Comparison of ENCODE assay signal across 10 mouse cellular contexts in the genomic region with DNA sequence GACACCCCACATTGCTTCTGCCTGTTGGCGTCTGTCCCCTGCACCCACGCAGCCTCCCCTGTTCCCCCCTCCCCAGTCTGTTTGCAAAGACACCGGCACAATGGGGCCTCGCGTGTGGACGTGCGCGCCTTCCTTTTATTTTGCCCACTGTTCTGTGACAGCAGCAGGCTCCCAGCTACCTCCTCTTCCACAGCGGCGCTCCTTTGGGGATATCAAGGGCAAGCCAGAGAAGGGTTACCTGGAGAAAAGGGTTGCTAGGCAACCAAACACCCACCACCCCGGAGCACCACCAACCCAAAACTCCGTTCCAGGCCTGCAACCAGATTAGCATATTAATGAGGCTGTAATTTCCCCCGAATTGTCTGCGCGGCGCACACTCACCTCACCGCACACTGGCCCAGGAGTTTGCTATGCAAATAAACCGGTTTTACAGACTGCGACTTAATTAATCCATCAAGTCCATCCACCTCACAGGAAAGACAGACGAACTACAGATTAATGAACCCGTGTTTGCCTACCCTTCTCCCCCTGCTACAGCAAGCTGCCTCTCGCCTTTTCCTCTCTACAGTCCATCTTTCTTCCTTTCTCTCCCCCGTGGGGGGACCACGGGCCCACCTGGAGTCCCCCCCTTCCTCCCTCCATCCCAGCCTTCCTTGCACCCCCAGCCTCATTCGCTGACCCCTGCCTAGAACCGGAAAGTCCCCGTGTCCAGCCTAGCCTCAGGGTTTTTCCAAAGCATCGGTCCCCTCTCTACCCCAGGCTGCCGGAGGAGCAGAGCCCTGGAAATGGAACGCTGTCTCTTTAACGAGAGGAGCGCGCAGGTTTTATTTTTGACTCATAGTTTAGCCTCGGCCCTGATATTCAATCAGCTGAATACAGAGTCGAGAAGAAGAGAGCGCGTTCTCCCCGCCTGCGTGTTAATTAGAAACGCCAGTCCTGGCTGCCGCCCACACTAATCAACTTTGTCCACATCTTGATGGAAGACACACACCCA. TPM values are rescaled to one million over a fixed set of nuclear protein-coding genes. Genes with fewer than 3 reads are reported as not detected.
A peak's percentile ranks its signal among the peaks of the same experiment; 100 is the strongest.
DNase-seq lines count a peak whose midpoint lies in the region; ATAC-seq lines count a peak whose summit lies in the region.
"Had no signal": no experiment of that assay in that cellular context is flagged by ENCODE, and none has a peak within 500 bp of the region (broad histone marks: within the 10 kb centered on the region; RNA-seq: fewer than 3 reads in every experiment).

No protein-coding gene starts in this region.

- H3K4me3 ChIP-seq in hindbrain, embryonic 12.5 days: peak overlapping the region; percentile 29
- H3K4me3 ChIP-seq in midbrain, embryonic 11.5 days (ENCODE audit: low read depth, low read length): peak overlapping the region; percentile 19; the same call in 1 of the 2 replicates

- no peaks in the 10 kb centered on the region for H3K36me3 ChIP-seq in hindbrain, embryonic 12.5 days
- no peaks in the 10 kb centered on the region for H3K36me3 ChIP-seq in midbrain, embryonic 11.5 days (ENCODE audit: control insufficient read depth, insufficient read depth, low read length)

- DNase-seq in adrenal gland, postnatal 14 days: peak; percentile 6
- no peak for DNase-seq in adrenal gland, postnatal 4 days (ENCODE audit: low spot score in 2 of 2)
- peak; percentile 50 for DNase-seq in ZHBTc4 (ENCODE audit: low read depth, low spot score)
- peak; percentile 93 for DNase-seq in midbrain, embryonic 11.5 days (ENCODE audit: low spot score, missing footprints)
- no peak for DNase-seq in thymus, postnatal 25 days
- DNase-seq in kidney, postnatal 36 days: no peak
- no peak for DNase-seq in thymus, postnatal 0 days (ENCODE audit: low spot score)

- peaks cover 20% of the 10 kb centered on the region for H3K4me1 ChIP-seq in hindbrain, embryonic 12.5 days
- H3K4me1 ChIP-seq in midbrain, embryonic 11.5 days (ENCODE audit: control insufficient read depth, insufficient read depth, low read length): peaks cover 12% of the 10 kb centered on the region

- ATAC-seq in hindbrain, embryonic 12.5 days (ENCODE audit: low FRiP score): peak; percentile 76
- peak; percentile 78 for ATAC-seq in midbrain, embryonic 11.5 days (ENCODE audit: low FRiP score)

- peak overlapping the region; percentile 94 for H3K27ac ChIP-seq in hindbrain, embryonic 12.5 days
- peak overlapping the region; percentile 53; the same call in 1 of the 2 replicates for H3K27ac ChIP-seq in midbrain, embryonic 11.5 days (ENCODE audit: low read depth, low read length)

- H3K27me3 ChIP-seq in hindbrain, embryonic 12.5 days: peaks cover 62% of the 10 kb centered on the region
- H3K27me3 ChIP-seq in midbrain, embryonic 11.5 days (ENCODE audit: control insufficient read depth, insufficient read depth, low read length): peaks cover 29% of the 10 kb centered on the region

- peak overlapping the region; percentile 53 for H3K4me2 ChIP-seq in hindbrain, embryonic 12.5 days (replicated peaks)
- peak overlapping the region; percentile 43 for H3K4me2 ChIP-seq in midbrain, embryonic 11.5 days

- WGBS in hindbrain, embryonic 12.5 days: 1% methylated on average over 41 of the region's 41 CpGs
- WGBS in midbrain, embryonic 11.5 days: 1% methylated on average over 41 of the region's 41 CpGs

- H3K9me3 ChIP-seq in hindbrain, embryonic 12.5 days (replicated peaks): peaks cover 8% of the 10 kb centered on the region; the same call in 1 of the 2 replicates
- H3K9me3 ChIP-seq in midbrain, embryonic 11.5 days (ENCODE audit: control insufficient read depth, low read length): peaks cover 5% of the 10 kb centered on the region; the same call in 1 of the 2 replicates

- H3K9ac ChIP-seq in hindbrain, embryonic 12.5 days: peak overlapping the region; percentile 49; the same call in 1 of the 2 replicates
- peak overlapping the region; percentile 44 for H3K9ac ChIP-seq in midbrain, embryonic 11.5 days (ENCODE audit: low read length)

RNA-seq across cellular contexts. Expression of gene Lhx5, which starts 21.8 kb away (rescaled TPM):
- total RNA-seq in adrenal gland, postnatal 14 days (2021): not detected in 2 replicates
- not detected for total RNA-seq in adrenal gland, postnatal 4 days (2021)
- polyA plus RNA-seq in hindbrain, embryonic 12.5 days (2016; fragmentation: Nextera tagmentation; extraction: Ambion mirVana): 63.0 and 67.2 TPM in 2 replicates
- 21.5 and 22.0 TPM in 2 replicates for polyA plus RNA-seq in midbrain, embryonic 11.5 days (2014; fragmentation: Nextera tagmentation; extraction: Ambion mirVana)
- polyA plus RNA-seq in thymus, postnatal 0 days (2015; fragmentation: Nextera tagmentation; extraction: Ambion mirVana): 0.05 TPM in 1 of 2 replicates, not detected in the other
- total RNA-seq: hematopoietic stem cell, adult 5-6 weeks; megakaryocyte, adult 5-6 weeks had no signal

Comparison
In these comparisons a context has a peak if more than half of its experiments do, and no peak if none do; other contexts are left out.
1. DNase-seq: peak in adrenal gland, postnatal 14 days (single experiment), ZHBTc4 (single experiment) and midbrain, embryonic 11.5 days (single experiment); none in adrenal gland, postnatal 4 days (0 of 2), thymus, postnatal 25 days (single experiment), kidney, postnatal 36 days (0 of 2) and thymus, postnatal 0 days (single experiment).
2. RNA of gene Lhx5, which starts 21.8 kb away (polyA plus RNA-seq): 63.0 to 67.2 TPM in hindbrain, embryonic 12.5 days and 21.5 to 22.0 TPM in midbrain, embryonic 11.5 days; 0.05 TPM in thymus, postnatal 0 days; every median in the first group is over 10 times any median in the second.